Mouse (Mus musculus) left cerebral cortex, adult 2 months (tissue): ENCODE measurements around the gene Ifnlr1. TPM values are rescaled to one million over a fixed set of nuclear protein-coding genes. Genes with fewer than 3 reads are reported as not detected.
"Not testable (repeated sequence)": the region's sequence is repeated elsewhere in the genome, so short reads cannot be mapped to it uniquely, and the experiment has no call there.

ENCODE experiments used
- DNase-seq, 2 experiments: peaks; one replicate each; pipeline ENCODE4 v3.0.0; 2021 to 2022; ENCODE audit warnings: low spot score in 2 of 2, mixed read lengths in 1 of 2; ENCODE audit errors: extremely low spot score in 1 of 2
- H3K27ac ChIP-seq: fragments of 200-600 bp; 2 replicates; pipeline ENCODE4 v1.8.1; 2022
- H3K4me3 ChIP-seq: fragments of 200-600 bp; 2 replicates; pipeline ENCODE4 v1.8.1; 2022
- CTCF ChIP-seq: fragments of 200-600 bp; IDR thresholded peaks from 2 replicates; pipeline ENCODE4 v1.8.1; 2022; ENCODE audit warnings: antibody characterized with exemption, mild to moderate bottlenecking, moderate library complexity
- intact Hi-C: fragments of 180-260 bp; cut with DNase I; formaldehyde crosslinking; loops from one replicate; pipeline ENCODE4 v1.15.1; 2025
- long read RNA-seq, 2 experiments: library from polyadenylated mRNA; stranded (forward); transcript quantifications; one replicate each; pipeline ENCODE4 v2.0.0; 2021; ENCODE audit warnings: borderline mapping rate in 2 of 2
- total RNA-seq, 2 experiments: library from RNA; stranded (reverse); gene quantifications; 2 replicates each; pipeline ENCODE4 v1.2.3; 2021

Gene Ifnlr1
- under 1 TPM; 0.16 to 0.25 TPM for total RNA-seq
- long read RNA-seq, experiment 1: 0 reads
- long read RNA-seq, experiment 2: 0 reads

DNA sequence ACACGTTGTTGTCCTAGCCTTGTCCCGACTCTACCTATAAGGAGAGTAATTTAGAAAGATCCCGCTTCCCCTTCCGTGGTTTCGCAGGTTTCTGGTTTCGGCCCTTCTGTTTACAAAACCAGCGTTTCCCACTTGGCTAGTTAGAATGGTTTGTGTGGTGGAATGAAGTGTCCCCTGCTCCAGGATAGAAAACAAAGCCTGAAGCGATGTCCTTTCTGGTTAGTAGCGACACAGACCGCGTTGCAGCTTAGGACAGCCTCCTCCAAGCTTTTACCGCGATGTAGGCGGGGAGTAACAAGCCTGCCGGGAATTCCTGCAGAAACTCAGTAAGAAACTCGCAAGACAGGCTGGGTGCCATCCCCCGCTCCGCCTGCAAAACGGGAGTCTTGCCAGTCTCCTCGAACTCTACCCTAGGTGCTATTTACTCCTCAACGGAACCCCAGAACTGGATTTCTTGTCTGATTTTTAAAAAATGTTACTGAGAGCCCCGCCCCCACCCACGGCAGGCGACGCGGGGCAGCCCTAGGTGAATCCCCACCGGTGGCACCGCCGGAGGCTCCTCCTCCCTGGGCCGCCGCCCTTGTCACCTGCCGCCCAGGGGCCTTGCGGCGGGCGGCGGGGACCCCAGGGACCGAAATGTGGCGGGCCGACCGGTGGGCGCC is at the start of gene Ifnlr1:
Ifnlr1 (plus strand) TSS at position 382 of the 662 bp plus-strand sequence.
- Histone ChIP-seq H3K4me3 (peak within 1 kb of the TSS; percentile 51), H3K27ac (no peak within 1 kb of the TSS)
- no peak for TF ChIP-seq CTCF
- DNase-seq: peak; percentile 48 to 55
- intact Hi-C loops: no loop called here

DNA sequence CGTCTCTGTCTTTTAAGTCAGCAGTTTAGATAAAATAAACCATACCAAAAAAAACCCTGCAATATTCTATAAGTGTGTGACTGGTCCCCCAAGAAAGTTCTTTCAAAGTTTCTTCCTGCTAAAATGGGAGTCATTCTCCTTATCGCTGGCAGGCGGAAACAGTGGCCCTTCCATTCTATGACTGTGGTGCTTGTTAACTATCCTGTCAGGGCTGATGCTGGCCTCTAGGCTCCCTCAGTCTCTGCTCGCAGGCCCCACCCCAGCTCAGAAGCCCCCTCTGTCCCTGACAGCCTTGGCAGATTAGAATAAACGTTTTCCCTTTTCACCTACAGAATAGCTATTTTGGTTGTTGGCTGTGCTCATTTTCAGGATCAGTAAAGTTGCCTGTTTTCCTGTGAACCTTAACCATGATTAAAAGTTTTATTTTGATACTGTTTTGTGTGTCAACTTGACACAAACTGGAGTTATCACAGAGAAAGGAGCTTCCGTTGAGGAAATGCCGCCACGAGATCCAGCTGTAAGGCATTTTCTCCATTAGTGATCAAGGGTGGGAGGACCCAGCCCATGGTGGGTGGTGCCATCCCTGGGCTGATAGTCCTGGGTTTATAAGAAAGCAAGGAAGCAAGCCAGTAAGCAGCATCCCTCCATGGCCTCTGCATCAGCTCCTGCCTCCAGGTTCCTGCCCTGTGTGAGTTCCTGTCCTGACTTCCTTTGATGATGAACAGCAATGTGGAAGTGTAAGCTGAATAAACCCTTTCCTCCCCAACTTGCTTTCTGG is 44.6 kb upstream of the Ifnlr1 start:
- H3K27ac ChIP-seq, intact Hi-C loops, DNase-seq, H3K4me3 ChIP-seq: not testable (repeated sequence)

DNA sequence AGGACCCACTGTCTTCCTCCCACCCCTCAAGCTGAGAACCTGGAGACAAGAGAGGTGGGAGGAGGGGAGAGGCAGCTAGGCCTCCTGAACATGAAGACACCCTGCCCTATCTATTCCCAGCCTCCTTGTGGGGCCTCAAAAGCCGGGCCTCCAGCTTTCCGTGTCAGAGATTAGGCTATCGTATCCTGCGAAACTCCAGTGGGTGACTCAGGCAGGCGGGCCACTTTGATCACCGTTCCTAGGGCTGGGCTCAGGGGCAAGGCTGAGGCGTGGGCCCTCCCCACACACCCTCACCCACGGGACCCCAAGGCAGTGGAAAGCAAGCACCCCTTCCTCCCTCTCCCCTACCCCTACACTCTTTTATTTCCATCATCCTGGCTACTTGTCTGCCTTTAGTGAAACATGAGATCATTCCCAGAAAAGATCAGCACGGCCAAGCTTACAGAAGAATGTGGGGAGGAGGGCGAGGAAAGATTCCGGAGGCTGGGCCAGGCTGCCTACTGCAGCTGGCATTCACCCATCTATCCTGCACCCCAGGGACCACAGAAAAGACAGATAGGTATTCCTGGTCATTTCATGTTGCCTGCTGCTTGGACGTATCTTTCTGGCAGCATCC is 41.0 kb upstream of the Ifnlr1 start:
- Histone ChIP-seq H3K4me3 (no peak overlapping the region), H3K27ac (no peak overlapping the region)
- DNase-seq: no peak
- intact Hi-C loops: no loop called here
- no peak for TF ChIP-seq CTCF

DNA sequence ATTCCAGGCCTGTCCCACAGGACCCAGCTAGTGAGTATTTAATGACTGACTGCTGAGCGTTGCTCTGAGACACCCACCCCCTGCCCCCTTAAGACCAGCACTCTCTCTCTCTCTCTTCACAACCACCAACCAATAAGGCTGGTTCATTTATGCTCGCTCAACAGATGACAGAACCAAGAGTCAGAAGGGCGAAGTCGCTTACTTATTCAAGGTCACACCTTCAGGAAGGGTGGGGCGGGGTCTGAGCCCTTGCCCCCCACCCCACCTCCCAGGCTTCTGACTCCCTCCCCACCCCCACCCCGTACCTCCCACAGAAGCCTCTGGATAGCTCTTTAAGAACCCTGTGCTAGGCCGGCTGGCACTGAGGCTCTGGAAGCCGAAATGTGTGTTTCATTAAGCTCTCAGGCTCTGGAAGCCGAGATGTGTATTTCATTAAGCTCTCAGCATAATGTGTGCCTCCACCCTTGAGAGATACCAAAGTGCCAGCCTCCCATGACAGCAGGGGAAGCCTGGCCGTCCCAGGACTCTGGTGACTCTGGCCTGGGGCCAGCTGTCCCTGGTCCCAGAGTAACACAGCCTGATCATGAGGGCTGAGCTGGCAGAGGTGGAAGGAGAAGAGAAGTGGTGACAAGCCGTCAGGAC is 33.0 kb upstream of the Ifnlr1 start:
- intact Hi-C loops: no loop called here
- no peak for DNase-seq
- H3K4me3 ChIP-seq: no peak overlapping the region
- TF ChIP-seq CTCF: no peak
- no peak overlapping the region for H3K27ac ChIP-seq

DNA sequence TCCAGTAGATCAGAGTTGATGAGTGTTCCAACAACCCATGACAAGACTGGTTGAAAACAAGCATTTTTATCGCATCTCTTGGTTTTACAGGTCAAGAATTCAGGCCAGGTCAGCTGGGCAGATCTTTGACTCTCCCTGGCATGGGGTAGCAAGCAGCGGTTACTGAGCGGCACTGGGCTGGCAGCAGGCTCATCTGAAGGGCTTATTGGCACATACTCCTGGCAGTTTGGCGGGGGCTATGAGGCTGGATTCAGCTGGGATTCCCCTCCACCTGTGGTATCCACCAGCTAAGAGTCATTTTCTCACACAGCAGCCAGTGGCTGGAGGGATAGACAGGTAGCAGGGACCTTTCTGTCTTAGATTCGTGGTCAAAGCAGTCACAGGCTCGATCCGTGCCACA is 32.1 kb upstream of the Ifnlr1 start:
- intact Hi-C loops: no loop called here
- H3K27ac ChIP-seq: no peak overlapping the region
- DNase-seq: no peak
- H3K4me3 ChIP-seq: no peak overlapping the region
- no peak for TF ChIP-seq CTCF

DNA sequence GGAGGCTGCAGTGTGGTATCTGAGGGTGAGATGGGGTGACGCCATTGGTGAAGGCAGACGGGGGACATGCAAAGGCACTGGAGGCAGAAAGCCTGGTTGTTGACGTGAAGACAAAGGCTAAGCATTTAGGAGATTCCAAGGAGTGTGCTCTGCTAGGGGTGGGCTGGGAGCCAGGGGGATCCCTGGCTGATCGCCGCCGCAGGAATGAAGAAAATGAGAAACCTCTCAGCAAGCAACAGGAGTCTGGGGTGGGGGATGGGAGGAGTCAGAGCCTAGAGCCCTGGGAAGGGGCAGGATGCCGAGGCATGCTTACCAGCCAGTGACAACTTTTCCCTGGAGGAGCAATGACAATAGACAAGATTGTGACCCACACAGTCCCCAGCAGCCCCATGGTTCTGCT is 30.6 kb upstream of the Ifnlr1 start:
- intact Hi-C loops: no loop called here

DNA sequence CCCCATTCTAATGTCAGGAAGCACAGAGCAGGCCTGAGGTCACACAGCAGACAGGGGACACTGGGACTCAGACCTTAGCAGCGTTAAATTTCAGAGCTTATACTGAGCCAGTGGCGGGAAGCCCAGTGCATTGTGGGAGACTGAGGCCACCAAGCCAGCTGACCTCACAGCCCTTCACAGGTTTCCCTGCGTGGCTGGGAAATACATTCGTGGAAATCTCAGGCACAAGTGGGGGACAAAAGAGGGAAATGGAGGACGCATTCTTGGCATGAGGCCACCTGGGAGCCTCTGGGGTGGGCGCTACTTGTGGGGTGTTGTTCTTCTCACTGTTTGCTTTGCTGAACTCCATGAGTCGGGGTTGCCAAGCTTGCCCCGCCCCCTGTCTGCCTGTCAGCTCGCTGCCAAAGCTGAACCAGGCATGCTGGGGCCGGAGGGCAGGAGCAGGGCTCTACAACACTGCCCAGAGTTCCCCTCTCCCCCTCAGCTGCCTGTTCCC is 29.9 kb upstream of the Ifnlr1 start:
- intact Hi-C loops: no loop called here
- no peak for TF ChIP-seq CTCF
- H3K4me3 ChIP-seq: no peak overlapping the region
- H3K27ac ChIP-seq: no peak overlapping the region
- no peak for DNase-seq

More for the DNA sequence above, 30.6 kb upstream of the Ifnlr1 start:
- no peak overlapping the region for H3K4me3 ChIP-seq
- no peak for TF ChIP-seq CTCF
- H3K27ac ChIP-seq: no peak overlapping the region
- no peak for DNase-seq

DNA sequence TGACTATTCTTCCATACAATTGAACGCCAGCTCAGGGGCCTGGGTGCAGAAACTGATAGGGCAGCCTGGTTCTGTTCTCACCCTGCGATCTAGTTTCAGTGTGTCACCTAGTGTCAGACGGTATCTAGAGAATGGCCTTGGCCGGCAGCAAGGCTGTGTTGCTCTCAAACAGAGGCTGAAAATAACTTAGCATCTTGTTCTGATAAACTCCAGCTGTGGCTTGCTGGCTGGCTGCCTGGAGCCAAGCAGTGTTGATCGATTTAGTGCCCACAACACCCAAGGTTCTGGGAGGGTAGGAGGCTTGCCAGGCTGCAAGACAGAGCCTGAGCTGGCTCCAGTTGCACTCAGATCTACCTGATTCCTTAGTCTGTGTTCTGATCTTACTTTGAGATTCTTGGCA is 27.6 kb upstream of the Ifnlr1 start:
- no peak for TF ChIP-seq CTCF
- Histone ChIP-seq H3K27ac (no peak overlapping the region), H3K4me3 (no peak overlapping the region)
- intact Hi-C loops: no loop called here
- no peak for DNase-seq

DNA sequence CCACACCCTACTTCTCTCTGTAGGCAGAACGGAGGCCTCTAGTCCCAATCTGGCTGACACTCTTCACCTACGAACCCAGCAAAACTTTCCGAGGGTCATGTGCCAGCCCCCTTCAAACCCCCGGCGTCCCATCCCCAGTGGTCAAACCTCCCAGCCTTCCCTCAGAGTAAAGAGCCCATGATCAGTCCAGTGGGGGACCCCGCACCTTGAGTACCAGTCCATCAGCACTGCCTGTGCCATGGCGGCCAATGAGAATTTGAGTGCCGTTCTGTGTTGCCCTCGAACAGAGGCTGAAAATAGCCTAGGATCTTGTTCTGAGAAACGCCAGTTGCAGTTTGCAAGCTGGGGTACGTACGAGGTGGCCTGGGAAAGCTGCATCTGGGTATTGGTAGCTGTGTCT is 27.2 kb upstream of the Ifnlr1 start:
- intact Hi-C loops: no loop called here
- DNase-seq: no peak
- Histone ChIP-seq H3K27ac (no peak overlapping the region), H3K4me3 (no peak overlapping the region)
- no peak for TF ChIP-seq CTCF

DNA sequence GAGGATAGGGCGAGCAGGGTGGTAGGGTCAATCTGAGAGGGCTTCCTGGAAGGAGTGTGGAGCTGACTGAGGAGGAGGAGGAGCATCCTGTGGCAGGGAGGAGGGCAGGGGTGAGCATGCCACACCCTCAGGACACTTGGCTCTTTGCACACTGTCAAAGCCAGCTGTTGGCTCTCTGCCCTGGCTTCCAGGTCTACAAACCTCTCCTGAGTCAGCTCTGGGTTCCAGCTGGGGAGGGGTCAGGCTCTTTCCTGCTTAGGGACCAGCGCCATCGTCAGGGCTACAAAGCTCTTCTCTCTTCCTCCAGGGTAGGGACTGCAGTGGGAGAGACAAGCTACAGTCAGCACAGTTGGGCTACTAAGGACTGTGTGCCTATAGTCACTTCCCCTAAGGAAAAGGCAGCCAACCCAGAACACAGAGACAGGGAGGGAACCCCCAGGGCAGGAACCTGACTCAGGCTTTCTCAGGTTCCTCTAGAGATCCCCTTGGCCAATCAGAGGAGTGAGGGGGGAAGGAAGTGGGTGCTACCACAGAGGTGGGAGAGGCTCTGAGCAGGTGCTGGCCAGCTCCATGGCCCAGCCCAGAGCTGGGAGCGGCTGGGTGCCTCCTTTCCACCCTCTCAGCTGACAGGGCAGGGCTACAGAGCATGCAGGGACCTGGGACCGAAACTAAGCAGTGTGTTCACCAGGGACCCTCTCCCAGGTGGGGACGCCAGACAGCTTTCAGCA is 24.8 kb upstream of the Ifnlr1 start:
- no peak for TF ChIP-seq CTCF
- Histone ChIP-seq H3K27ac (no peak overlapping the region), H3K4me3 (no peak overlapping the region)
- intact Hi-C loops: no loop called here
- DNase-seq: no peak

DNA sequence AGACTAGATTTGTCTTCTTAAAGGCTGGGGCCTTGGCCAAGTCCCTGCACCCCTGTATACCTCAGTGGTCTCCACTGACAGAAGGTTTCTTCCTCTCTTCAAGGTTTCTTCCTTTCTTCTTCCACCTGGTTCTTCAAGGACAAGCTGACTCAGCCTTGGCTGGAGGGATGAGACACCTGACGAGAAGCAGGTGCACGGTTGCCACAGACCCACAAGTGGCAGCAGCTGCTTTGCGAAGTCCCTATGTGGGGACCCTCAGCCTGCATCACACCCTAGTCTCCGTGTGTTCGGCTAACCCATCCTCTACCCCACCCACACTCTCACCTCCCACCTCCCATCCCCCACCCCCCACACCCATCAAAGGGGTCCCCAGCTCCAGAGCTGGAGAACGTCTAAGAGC is 24.1 kb upstream of the Ifnlr1 start:
- H3K27ac ChIP-seq: no peak overlapping the region
- H3K4me3 ChIP-seq: no peak overlapping the region
- no peak for TF ChIP-seq CTCF
- DNase-seq: no peak
- intact Hi-C loops: no loop called here
